Mouse (Mus musculus): ENCODE data around the gene Ankrd7. TPM values are rescaled to one million over a fixed set of nuclear protein-coding genes. Genes with fewer than 3 reads are reported as not detected.

Ankrd7 gene
- polyA plus RNA-seq, 1 experiment from 2014 or later = not detected

DNA sequence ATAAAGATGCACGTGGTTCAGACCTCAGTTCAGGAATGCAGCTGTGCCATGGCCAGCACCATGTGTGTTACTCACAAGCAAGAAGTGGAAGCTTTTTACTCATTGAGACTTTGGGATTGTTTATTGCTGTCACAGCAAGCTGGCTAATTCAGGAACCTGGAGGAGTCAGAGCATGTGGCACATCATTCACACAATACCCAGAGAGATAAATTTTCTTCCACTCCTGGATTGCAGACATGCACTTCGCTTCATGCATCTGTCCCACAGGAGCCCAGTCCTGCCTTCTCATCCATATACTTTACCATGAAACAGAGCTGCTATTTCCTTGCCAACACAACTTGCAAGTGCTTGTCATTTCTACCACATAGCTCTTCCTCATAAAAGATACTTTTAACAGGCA, 22.9 kb downstream of the Ankrd7 start:
- Histone ChIP-seq H3K4me2 (no peak overlapping the region), H3K27ac (replicated peaks) (no peak overlapping the region), H3K27me3 (no peaks in the 10 kb centered on the region), H3K36me3 (replicated peaks) (no peaks in the 10 kb centered on the region), H3K4me1 (replicated peaks) (no peaks in the 10 kb centered on the region), H3K9ac (no peak overlapping the region), H3K9me3 (replicated peaks) (no peaks in the 10 kb centered on the region), H3K4me3 (replicated peaks) (no peak overlapping the region)
- 54% methylated on average over 2 of the region's 2 CpGs for WGBS (ENCODE audit: insufficient replicate concordance)
- ATAC-seq (ENCODE audit: insufficient read depth) = no peak

DNA sequence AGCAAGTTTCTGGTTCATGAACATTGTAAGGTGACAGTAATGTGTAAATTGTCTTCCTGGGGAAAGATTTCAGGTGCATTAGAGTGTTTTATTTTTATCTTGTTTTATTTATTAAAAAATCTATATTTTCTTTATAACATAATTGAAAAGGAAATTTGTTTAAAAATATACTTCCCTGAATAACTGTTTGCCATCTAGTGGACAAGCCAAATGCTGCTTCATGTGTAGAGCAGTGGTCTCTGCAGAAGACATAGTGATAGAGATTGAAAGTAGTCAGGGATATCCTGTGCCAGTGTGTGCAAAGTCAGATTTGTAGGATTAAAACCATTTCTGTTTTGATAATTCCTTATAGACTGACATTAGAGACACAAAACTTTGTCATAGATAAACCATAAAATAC, 28.0 kb downstream of the Ankrd7 start:
- Histone ChIP-seq H3K36me3 (replicated peaks) (no peaks in the 10 kb centered on the region), H3K4me2 (no peak overlapping the region), H3K27ac (replicated peaks) (no peak overlapping the region), H3K9me3 (replicated peaks) (no peaks in the 10 kb centered on the region), H3K9ac (no peak overlapping the region), H3K27me3 (no peaks in the 10 kb centered on the region), H3K4me3 (replicated peaks) (no peak overlapping the region), H3K4me1 (replicated peaks) (no peaks in the 10 kb centered on the region)
- no peak for ATAC-seq (ENCODE audit: insufficient read depth)

DNA sequence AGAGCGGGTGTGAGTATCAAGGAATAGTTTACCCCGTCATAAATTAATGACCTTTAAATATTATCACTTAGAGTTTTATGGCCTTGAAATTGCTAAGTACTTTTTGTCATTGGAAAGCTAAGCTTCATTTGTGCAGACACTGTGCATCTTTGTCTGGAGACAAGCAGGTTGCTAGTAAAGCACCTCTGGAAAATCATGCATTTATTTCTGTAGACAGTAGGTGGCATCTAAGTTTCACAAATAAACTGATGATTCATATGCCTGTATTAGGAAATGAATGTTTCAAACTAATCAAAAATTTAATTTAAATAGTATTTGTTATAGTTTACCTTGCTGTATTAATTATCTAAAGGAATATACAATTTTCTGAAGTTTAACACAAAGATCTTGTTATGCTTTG, 41.1 kb downstream of the Ankrd7 start:
- no peaks in the 10 kb centered on the region for H3K9me3 ChIP-seq (replicated peaks)
- no peaks in the 10 kb centered on the region for H3K36me3 ChIP-seq (replicated peaks)
- no peak for ATAC-seq (ENCODE audit: insufficient read depth)
- no peaks in the 10 kb centered on the region for H3K4me1 ChIP-seq (replicated peaks)
- H3K4me3 ChIP-seq (replicated peaks) = no peak overlapping the region
- no peak overlapping the region for H3K27ac ChIP-seq (replicated peaks)
- no peaks in the 10 kb centered on the region for H3K27me3 ChIP-seq
- H3K4me2 ChIP-seq = no peak overlapping the region
- 70% methylated on average over 2 of the region's 2 CpGs for WGBS (ENCODE audit: insufficient replicate concordance)
- H3K9ac ChIP-seq = no peak overlapping the region

GRCm38 (mm10) chr6:18913179-18913578, 47.1 kb downstream of the Ankrd7 start:
- Histone ChIP-seq H3K27ac (replicated peaks) (no peak overlapping the region), H3K27me3 (no peaks in the 10 kb centered on the region), H3K36me3 (replicated peaks) (no peaks in the 10 kb centered on the region), H3K9me3 (replicated peaks) (no peaks in the 10 kb centered on the region), H3K4me2 (no peak overlapping the region), H3K4me1 (replicated peaks) (no peaks in the 10 kb centered on the region), H3K9ac (no peak overlapping the region), H3K4me3 (replicated peaks) (no peak overlapping the region)
- 58% methylated on average over 4 of the region's 4 CpGs for WGBS (ENCODE audit: insufficient replicate concordance)
- ATAC-seq (ENCODE audit: insufficient read depth) = no peak

DNA sequence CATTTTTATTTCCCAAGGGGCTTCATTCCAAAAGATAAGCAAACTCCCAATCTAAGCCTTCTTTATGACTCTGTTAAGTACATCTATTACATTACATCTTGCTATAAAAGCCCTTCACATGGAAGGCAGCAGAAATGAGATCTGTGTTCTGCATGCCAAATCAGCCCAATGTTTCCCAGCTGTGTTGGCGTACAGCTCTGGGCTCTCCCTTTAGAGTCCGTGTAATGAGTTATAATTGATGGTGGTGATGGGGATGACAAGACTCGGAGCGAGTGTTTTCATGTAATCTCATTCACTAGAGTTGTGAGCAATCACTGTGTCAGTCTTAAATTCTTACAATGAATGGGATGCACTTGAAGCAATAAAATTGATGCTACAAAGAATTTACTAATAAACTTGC, 49.9 kb downstream of the Ankrd7 start:
- Histone ChIP-seq H3K9me3 (replicated peaks) (no peaks in the 10 kb centered on the region), H3K9ac (no peak overlapping the region), H3K4me1 (replicated peaks) (no peaks in the 10 kb centered on the region), H3K27ac (replicated peaks) (no peak overlapping the region), H3K36me3 (replicated peaks) (no peaks in the 10 kb centered on the region), H3K4me2 (no peak overlapping the region), H3K4me3 (replicated peaks) (no peak overlapping the region), H3K27me3 (no peaks in the 10 kb centered on the region)
- 71% methylated on average over 4 of the region's 4 CpGs for WGBS (ENCODE audit: insufficient replicate concordance)
- ATAC-seq (ENCODE audit: insufficient read depth) = no peak

DNA sequence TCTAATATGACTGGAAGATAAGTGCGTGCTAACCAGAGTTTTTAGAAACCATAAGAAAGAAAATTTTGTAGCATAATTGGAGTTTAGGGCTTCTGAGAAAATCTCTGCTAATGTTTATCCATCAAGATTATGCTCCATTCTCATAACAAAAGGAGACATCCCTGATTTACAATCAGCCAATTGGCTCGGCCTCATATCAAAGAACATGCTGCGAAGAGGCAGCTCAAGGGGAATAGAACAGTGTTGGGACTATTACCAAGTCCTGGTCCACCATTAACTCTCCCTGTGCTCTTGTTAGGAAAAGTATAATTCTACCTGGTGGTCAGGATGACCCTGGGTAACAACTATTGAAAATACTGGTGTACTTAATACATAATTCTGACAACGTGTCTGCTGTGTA, 50.4 kb downstream of the Ankrd7 start:
- 65% methylated on average over 4 of the region's 4 CpGs for WGBS (ENCODE audit: insufficient replicate concordance)
- Histone ChIP-seq H3K36me3 (replicated peaks) (no peaks in the 10 kb centered on the region), H3K4me1 (replicated peaks) (no peaks in the 10 kb centered on the region), H3K27ac (replicated peaks) (no peak overlapping the region), H3K27me3 (no peaks in the 10 kb centered on the region), H3K9me3 (replicated peaks) (no peaks in the 10 kb centered on the region), H3K4me3 (replicated peaks) (no peak overlapping the region), H3K4me2 (no peak overlapping the region), H3K9ac (no peak overlapping the region)
- no peak for ATAC-seq (ENCODE audit: insufficient read depth)

Other genes starting within 250 kb of the Ankrd7 start
- gene Lsm8, start 17.7 kb upstream of the Ankrd7 start, polyA plus RNA-seq (2015; fragmentation: Nextera tagmentation; extraction: Ambion mirVana) = 68.0 and 75.3 TPM in 2 replicates